Mouse (Mus musculus): ENCODE results near the gene Pprc1. TPM values are rescaled to one million over a fixed set of nuclear protein-coding genes. Genes with fewer than 3 reads are reported as not detected.

Pprc1 gene
- polyA plus RNA-seq, 1 experiment, result not detected

GRCm38 (mm10) chr19:46044993-46045695 lies 458 bp downstream of the Pprc1 start, which contains the start of gene Ldb1:
Gene Ldb1, minus strand, starts transcription at chr19:46045214.
- Histone ChIP-seq H3K4me3 (ENCODE audit: insufficient read depth, low read depth, low read length) (peak within 1 kb of the TSS; percentile 98), H3K27ac (ENCODE audit: insufficient read depth, low read depth, low read length) (peak within 1 kb of the TSS; percentile 99), H3K4me1 (ENCODE audit: control insufficient read depth, insufficient read depth, low read length) (peaks cover 35% of the 10 kb centered on the region)
- 1% methylated on average over 82 of the region's 84 CpGs for WGBS
- TF ChIP-seq CTCF (IDR thresholded peaks at IDR 0.05; ENCODE audit: insufficient read depth, low read depth, low read length) (no peak), POLR2A (IDR thresholded peaks at IDR 0.05; ENCODE audit: insufficient read depth, low read depth, low read length) (peak; percentile 78)

- peak overlapping the region; percentile 99 for H3K27ac ChIP-seq (ENCODE audit: insufficient read depth, low read depth, low read length)
Observed at GRCm38 (mm10) chr19:46045696-46046311, 1.1 kb downstream of the Pprc1 start.

GRCm38 (mm10) chr19:46046621-46047025 lies 1.9 kb downstream of the Pprc1 start:
- Histone ChIP-seq H3K4me1 (ENCODE audit: control insufficient read depth, insufficient read depth, low read length) (peaks cover 28% of the 10 kb centered on the region), H3K27ac (ENCODE audit: insufficient read depth, low read depth, low read length) (peak overlapping the region; percentile 71), H3K4me3 (ENCODE audit: insufficient read depth, low read depth, low read length) (no peak overlapping the region)
- TF ChIP-seq POLR2A (IDR thresholded peaks at IDR 0.05; ENCODE audit: insufficient read depth, low read depth, low read length) (no peak), CTCF (IDR thresholded peaks at IDR 0.05; ENCODE audit: insufficient read depth, low read depth, low read length) (no peak)
- WGBS, result 9% methylated on average over 10 of the region's 10 CpGs

More at GRCm38 (mm10) chr19:46045696-46046311, 1.1 kb downstream of the Pprc1 start:
- H3K4me3 ChIP-seq (ENCODE audit: insufficient read depth, low read depth, low read length), result peak overlapping the region; percentile 98
- H3K4me1 ChIP-seq (ENCODE audit: control insufficient read depth, insufficient read depth, low read length), result peaks cover 35% of the 10 kb centered on the region
- 0% methylated on average over 7 of the region's 7 CpGs for WGBS
- TF ChIP-seq POLR2A (IDR thresholded peaks at IDR 0.05; ENCODE audit: insufficient read depth, low read depth, low read length), result no peak; the same call in 1 of the 2 replicates
- no peak for TF ChIP-seq CTCF (IDR thresholded peaks at IDR 0.05; ENCODE audit: insufficient read depth, low read depth, low read length)

GRCm38 (mm10) chr19:46047426-46047825 lies 2.7 kb downstream of the Pprc1 start:
- WGBS, result 86% methylated on average over 2 of the region's 2 CpGs
- H3K4me3 ChIP-seq (ENCODE audit: insufficient read depth, low read depth, low read length), result no peak overlapping the region
- H3K27ac ChIP-seq (ENCODE audit: insufficient read depth, low read depth, low read length), result no peak overlapping the region
- H3K4me1 ChIP-seq (ENCODE audit: control insufficient read depth, insufficient read depth, low read length), result peaks cover 20% of the 10 kb centered on the region
- TF ChIP-seq CTCF (IDR thresholded peaks at IDR 0.05; ENCODE audit: insufficient read depth, low read depth, low read length) (no peak), POLR2A (IDR thresholded peaks at IDR 0.05; ENCODE audit: insufficient read depth, low read depth, low read length) (no peak)

- 66% methylated on average over 4 of the region's 4 CpGs for WGBS
- TF ChIP-seq CTCF (IDR thresholded peaks at IDR 0.05; ENCODE audit: insufficient read depth, low read depth, low read length) (no peak), POLR2A (IDR thresholded peaks at IDR 0.05; ENCODE audit: insufficient read depth, low read depth, low read length) (no peak)
- H3K4me3 ChIP-seq (ENCODE audit: insufficient read depth, low read depth, low read length), result no peak overlapping the region
Observed at GRCm38 (mm10) chr19:46049129-46049528, 4.4 kb downstream of the Pprc1 start.

GRCm38 (mm10) chr19:46050462-46050861 lies 5.8 kb downstream of the Pprc1 start:
- 89% methylated on average over 2 of the region's 2 CpGs for WGBS
- no peak overlapping the region for H3K27ac ChIP-seq (ENCODE audit: insufficient read depth, low read depth, low read length)
- no peak overlapping the region for H3K4me3 ChIP-seq (ENCODE audit: insufficient read depth, low read depth, low read length)
- TF ChIP-seq CTCF (IDR thresholded peaks at IDR 0.05; ENCODE audit: insufficient read depth, low read depth, low read length) (no peak), POLR2A (IDR thresholded peaks at IDR 0.05; ENCODE audit: insufficient read depth, low read depth, low read length) (no peak)
- H3K4me1 ChIP-seq (ENCODE audit: control insufficient read depth, insufficient read depth, low read length), result peaks cover 8% of the 10 kb centered on the region

More at GRCm38 (mm10) chr19:46049129-46049528, 4.4 kb downstream of the Pprc1 start:
- no peak overlapping the region for H3K27ac ChIP-seq (ENCODE audit: insufficient read depth, low read depth, low read length)
- peaks cover 9% of the 10 kb centered on the region for H3K4me1 ChIP-seq (ENCODE audit: control insufficient read depth, insufficient read depth, low read length)

GRCm38 (mm10) chr19:46055752-46056387 lies 11.2 kb downstream of the Pprc1 start:
- peaks cover 5% of the 10 kb centered on the region; the same call in 1 of the 2 replicates for H3K4me1 ChIP-seq (ENCODE audit: control insufficient read depth, insufficient read depth, low read length)
- peak overlapping the region; percentile 70 for H3K27ac ChIP-seq (ENCODE audit: insufficient read depth, low read depth, low read length)
- TF ChIP-seq POLR2A (IDR thresholded peaks at IDR 0.05; ENCODE audit: insufficient read depth, low read depth, low read length), result no peak
- TF ChIP-seq CTCF (IDR thresholded peaks at IDR 0.05; ENCODE audit: insufficient read depth, low read depth, low read length), result no peak
- H3K4me3 ChIP-seq (ENCODE audit: insufficient read depth, low read depth, low read length), result peak overlapping the region; percentile 23; the same call in 1 of the 2 replicates
- 2% methylated on average over 11 of the region's 11 CpGs for WGBS

- Histone ChIP-seq H3K4me1 (ENCODE audit: control insufficient read depth, insufficient read depth, low read length) (peaks cover 5% of the 10 kb centered on the region; the same call in 1 of the 2 replicates), H3K4me3 (ENCODE audit: insufficient read depth, low read depth, low read length) (peak overlapping the region; percentile 98), H3K27ac (ENCODE audit: insufficient read depth, low read depth, low read length) (peak overlapping the region; percentile 71)
- TF ChIP-seq POLR2A (IDR thresholded peaks at IDR 0.05; ENCODE audit: insufficient read depth, low read depth, low read length), result peak; percentile 79; the same call in 1 of the 2 replicates
- no peak for TF ChIP-seq CTCF (IDR thresholded peaks at IDR 0.05; ENCODE audit: insufficient read depth, low read depth, low read length)
- under 1% methylated on average over 52 of the region's 52 CpGs for WGBS
Observed at GRCm38 (mm10) chr19:46056388-46056946, 11.8 kb downstream of the Pprc1 start.
